Mouse (Mus musculus) testis, adult 2 months (tissue): Measurements from ENCODE around the gene Mei1. TPM values are rescaled to one million over a fixed set of nuclear protein-coding genes. Genes with fewer than 3 reads are reported as not detected.
"Not testable (repeated sequence)": the region's sequence is repeated elsewhere in the genome, so short reads cannot be mapped to it uniquely, and the experiment has no call there.

Experiments
- H3K27ac ChIP-seq: fragments of 200-500 bp; 2 replicates; pipeline ENCODE4 v1.5.1; 2012; ENCODE audit warnings: low read depth, low read length; ENCODE audit not compliant: control insufficient read depth, insufficient read depth
- H3K27me3 ChIP-seq: fragments of 200-500 bp; 2 replicates; pipeline ENCODE4 v1.6.1; 2012; ENCODE audit warnings: mild to moderate bottlenecking, low read length, moderate library complexity; ENCODE audit not compliant: control insufficient read depth, insufficient read depth
- H3K36me3 ChIP-seq: fragments of 200-500 bp; 2 replicates; pipeline ENCODE4 v1.6.1; 2012; ENCODE audit warnings: mild to moderate bottlenecking, low read length; ENCODE audit not compliant: control insufficient read depth, insufficient read depth
- H3K4me1 ChIP-seq: fragments of 200-500 bp; 2 replicates; pipeline ENCODE4 v1.6.1; 2012; ENCODE audit warnings: low read length; ENCODE audit not compliant: control insufficient read depth, insufficient read depth
- H3K4me3 ChIP-seq: fragments of 200-500 bp; 2 replicates; pipeline ENCODE4 v1.5.1; 2012; ENCODE audit warnings: low read depth, mild to moderate bottlenecking, low read length, moderate library complexity, mixed read lengths; ENCODE audit not compliant: control insufficient read depth
- CTCF ChIP-seq: fragments of 200-500 bp; IDR thresholded peaks from 2 replicates; pipeline ENCODE4 v1.5.1; 2012; ENCODE audit warnings: low read depth, mild to moderate bottlenecking, inconsistent platforms, low read length, moderate library complexity; ENCODE audit not compliant: control insufficient read depth, insufficient read depth, insufficient replicate concordance
- POLR2A ChIP-seq: fragments of 200-500 bp; IDR thresholded peaks from 2 replicates; pipeline ENCODE4 v1.6.1; 2012; ENCODE audit warnings: low read depth, mild to moderate bottlenecking, inconsistent platforms, low read length, moderate library complexity; ENCODE audit not compliant: control insufficient read depth
- polyA plus RNA-seq: library from polyadenylated mRNA; depleted of rRNA; stranded (reverse); fragments of >200 nt; gene quantifications from 2 replicates; pipeline ENCODE4 v1.2.3, GENCODE M21; 2012

The Mei1 gene
- polyA plus RNA-seq, 1 experiment = 10.3 TPM

DNA sequence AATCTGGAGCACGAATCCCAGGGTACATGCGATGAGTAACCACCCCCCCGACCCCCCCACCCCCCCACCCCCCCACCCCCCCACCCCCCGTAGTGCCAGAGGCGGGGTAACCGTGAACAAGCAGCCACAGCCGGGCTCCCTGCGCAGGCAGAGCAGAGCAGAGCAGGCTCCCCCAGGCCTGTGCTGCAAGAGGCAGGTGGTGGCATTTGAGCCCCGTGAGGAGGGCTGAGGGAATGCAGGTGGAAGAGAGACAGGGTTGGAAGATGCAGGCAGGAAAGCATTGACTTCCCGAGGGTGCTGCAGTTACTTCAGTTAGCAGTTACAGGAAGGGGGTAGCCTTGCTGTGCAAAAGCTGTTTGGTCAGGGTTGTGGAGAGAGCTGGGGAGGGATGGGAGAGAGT, 17.5 kb downstream of the Mei1 start:
- Histone ChIP-seq H3K27ac (no peak overlapping the region), H3K4me1 (peaks cover 4% of the 10 kb centered on the region), H3K27me3 (no peaks in the 10 kb centered on the region), H3K4me3 (no peak overlapping the region), H3K36me3 (no peaks in the 10 kb centered on the region)
- TF ChIP-seq CTCF (no peak), POLR2A (no peak)

DNA sequence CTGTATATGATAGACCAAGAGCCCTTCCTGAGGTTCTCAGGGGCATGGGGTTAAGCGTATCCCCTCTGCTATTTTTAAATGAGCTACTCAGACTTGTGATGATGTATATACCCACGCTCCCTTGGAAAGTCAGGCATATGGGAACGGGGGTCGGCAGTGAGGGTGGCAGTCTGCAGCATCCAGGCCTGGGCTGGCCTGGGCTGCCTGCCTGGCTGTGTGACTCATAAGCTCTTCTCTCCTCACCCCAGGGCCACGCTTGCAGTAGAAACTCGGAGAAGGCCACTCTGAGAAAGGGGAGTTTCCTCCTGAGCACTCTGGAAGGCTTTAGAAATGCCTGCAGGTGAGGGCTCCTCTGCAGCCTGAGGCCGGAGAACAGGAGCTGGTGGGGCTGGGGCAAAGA, 21.3 kb downstream of the Mei1 start:
- Histone ChIP-seq H3K36me3 (no peaks in the 10 kb centered on the region), H3K4me1 (no peaks in the 10 kb centered on the region), H3K4me3 (no peak overlapping the region), H3K27me3 (no peaks in the 10 kb centered on the region), H3K27ac (no peak overlapping the region)
- no peak for TF ChIP-seq POLR2A
- no peak for TF ChIP-seq CTCF

DNA sequence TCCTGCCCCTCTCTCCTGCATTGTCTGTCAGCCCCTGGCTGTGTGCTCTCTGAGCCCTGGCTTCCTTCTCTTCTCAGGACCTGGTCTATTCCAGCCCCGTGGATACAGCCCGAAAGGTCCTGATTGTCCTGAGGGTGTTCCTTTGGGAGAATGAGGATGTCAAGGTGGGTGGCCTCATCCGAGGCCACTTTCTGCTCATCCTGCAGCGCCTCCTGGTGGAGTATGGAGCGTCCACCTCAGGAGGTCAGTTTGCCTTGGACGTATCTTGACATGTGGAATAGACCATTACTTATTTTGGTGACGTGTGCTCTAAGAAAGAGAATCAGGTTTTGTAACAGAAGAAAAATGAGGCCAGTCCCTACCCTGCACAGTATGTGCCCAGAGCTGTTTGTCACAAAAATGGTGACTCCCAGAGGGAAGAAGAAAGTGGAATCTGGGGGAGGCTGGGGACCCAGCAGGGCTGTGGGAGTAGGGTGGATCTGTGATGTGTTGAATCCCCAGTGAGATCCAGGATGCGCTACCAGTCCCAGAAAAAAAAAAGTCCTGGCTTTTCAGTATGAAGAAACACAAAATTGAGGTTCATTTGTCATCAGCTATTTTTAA, 37.3 kb downstream of the Mei1 start:
- H3K36me3 ChIP-seq = no peaks in the 10 kb centered on the region
- H3K27ac ChIP-seq = no peak overlapping the region

DNA sequence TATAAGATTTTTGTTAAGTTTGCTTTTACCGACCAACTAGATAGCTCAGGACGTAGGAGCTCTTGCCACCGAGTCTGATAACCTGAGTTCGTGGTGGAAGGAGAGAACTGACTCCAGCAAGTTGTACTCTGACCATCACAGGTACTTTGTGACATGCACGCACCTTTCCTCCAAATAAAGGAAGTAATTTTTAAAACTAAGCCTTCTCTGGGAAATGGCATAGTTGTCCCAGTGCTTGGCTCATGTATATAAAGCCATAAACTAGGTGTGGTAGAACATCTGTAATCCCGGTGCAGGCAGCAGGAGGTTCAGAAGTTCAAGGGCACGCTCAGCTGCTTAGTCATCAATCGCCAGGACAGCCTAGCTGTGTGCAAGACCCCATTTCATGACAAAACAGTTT, 50.7 kb downstream of the Mei1 start:
- Histone ChIP-seq H3K27ac (no peak overlapping the region), H3K4me3 (no peak overlapping the region), H3K27me3 (no peaks in the 10 kb centered on the region), H3K4me1 (no peaks in the 10 kb centered on the region), H3K36me3 (no peaks in the 10 kb centered on the region)
- no peak for TF ChIP-seq POLR2A
- no peak for TF ChIP-seq CTCF

More for the DNA sequence above, 37.3 kb downstream of the Mei1 start:
- H3K4me1 ChIP-seq = no peaks in the 10 kb centered on the region
- H3K27me3 ChIP-seq = no peaks in the 10 kb centered on the region
- TF ChIP-seq POLR2A (no peak), CTCF (peak; percentile 63; the same call in 1 of the 2 replicates)
- H3K4me3 ChIP-seq = no peak overlapping the region

DNA sequence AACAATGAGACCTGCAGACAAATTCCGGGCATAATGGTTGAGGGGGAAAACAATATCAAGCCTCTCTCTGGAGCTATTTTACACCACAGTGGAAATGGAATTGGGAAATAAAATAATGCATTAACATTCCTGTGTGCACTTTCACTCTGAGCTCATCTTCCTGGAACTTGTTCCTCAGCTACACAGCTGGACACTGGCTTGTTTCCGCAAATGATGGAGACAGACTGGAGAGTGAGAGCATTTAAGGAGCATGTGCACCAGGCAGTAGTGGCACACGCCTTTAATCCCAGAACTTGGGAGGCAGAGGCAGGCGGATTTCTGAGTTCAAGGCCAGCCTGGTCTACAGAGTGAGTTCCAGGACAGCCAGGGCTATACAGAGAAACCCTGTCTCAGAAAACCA, 56.9 kb downstream of the Mei1 start:
- not testable (repeated sequence) for H3K4me3 ChIP-seq, H3K27ac ChIP-seq, H3K36me3 ChIP-seq, H3K27me3 ChIP-seq, H3K4me1 ChIP-seq

DNA sequence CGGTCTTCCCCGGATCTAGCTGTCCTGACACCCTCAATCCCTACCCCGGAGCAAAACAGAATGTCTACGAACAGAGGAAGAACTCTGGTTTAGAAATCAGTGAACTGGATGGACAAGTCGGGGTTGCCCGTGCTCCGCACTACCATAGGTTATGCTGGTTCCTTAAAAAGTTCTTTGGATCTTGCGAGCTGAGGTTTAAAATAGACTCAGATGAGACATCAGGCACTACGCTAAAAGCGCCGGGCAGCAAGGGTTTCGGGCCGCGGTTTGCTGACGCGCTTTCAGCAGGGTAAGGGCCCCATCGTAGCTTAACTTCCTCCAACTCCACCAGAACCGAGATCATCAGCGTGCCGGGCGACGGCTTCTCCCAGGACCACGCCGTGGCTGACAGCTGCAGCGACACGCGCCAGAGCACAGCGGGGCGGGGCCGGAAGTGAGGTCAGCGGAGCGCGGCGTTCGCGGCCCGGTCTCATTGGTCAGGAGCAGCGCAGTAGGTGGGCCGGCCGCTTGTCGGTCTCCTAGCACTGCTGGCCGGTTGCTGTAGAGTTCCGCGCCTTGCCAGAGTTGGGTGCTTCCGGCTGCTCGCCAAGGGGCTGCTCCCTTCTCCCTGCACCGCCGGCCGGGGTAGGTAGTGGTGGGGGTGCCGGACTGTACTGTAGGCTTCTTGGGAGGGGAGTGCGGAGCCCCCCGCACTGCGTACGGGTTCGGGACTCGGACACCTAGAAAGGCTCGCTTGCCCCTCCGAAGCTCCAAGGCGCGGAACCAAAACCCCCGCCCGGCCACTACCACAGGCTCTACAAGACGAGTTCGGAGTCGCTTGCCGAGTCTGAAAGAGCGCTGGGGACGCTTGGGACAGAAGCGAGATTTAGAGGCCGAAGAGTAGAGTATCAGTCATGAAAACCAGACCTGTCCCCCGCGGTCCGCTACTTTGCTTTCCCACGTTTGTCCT, 57.9 kb downstream of the Mei1 start, which contains the start of gene Ccdc134:
Gene Ccdc134, plus strand, starts transcription at position 497 of the 949 bp plus-strand sequence.
- peak within 1 kb of the TSS; percentile 85 for H3K27ac ChIP-seq
- no peaks in the 10 kb centered on the region for H3K27me3 ChIP-seq
- TF ChIP-seq CTCF (no peak), POLR2A (peak; percentile 86; the same call in 1 of the 2 replicates)
- peak within 1 kb of the TSS; percentile 90 for H3K4me3 ChIP-seq
- H3K36me3 ChIP-seq = no peaks in the 10 kb centered on the region
- peaks cover 7% of the 10 kb centered on the region; the same call in 1 of the 2 replicates for H3K4me1 ChIP-seq

DNA sequence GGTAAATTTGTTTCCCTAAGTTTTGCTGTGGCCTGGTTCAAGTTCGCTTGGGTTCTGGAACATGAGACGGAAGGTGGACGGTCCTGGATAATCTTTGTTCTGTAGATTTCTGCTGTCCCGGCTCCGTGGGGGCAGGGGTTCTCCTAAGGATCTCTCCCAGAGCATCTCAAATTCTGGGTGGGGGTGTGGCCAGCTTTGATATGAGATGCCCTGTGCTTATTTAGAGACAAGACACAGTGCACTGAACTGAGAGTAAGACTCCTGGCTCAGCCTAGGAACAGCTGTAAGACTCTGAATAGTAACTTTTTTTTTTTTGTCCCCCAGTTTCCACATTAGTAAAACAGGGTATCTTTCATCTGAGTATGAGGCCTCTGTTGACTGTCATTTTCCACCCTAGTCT, 58.6 kb downstream of the Mei1 start:
- no peaks in the 10 kb centered on the region for H3K27me3 ChIP-seq
- TF ChIP-seq CTCF (no peak), POLR2A (no peak)
- no peaks in the 10 kb centered on the region; the same call in 1 of the 2 replicates for H3K36me3 ChIP-seq
- H3K4me1 ChIP-seq = peaks cover 7% of the 10 kb centered on the region; the same call in 1 of the 2 replicates
- peak overlapping the region; percentile 85; the same call in 1 of the 2 replicates for H3K27ac ChIP-seq
- H3K4me3 ChIP-seq = peak overlapping the region; percentile 90
